Mouse (Mus musculus): ENCODE measurements around the gene Dctpp1. TPM values are rescaled to one million over a fixed set of nuclear protein-coding genes. Genes with fewer than 3 reads are reported as not detected.

Dctpp1 gene
- polyA plus RNA-seq, 1 experiment from 2014 or later = 265 TPM

GRCm38 (mm10) chr7:127217901-127218642 is 42.4 kb downstream of the Dctpp1 start:
- no peak for ATAC-seq (replicated peaks; ENCODE audit: low FRiP score)
- no peak overlapping the region for H3K4me2 ChIP-seq (ENCODE audit: low read depth, low read length, severe bottlenecking)
- H3K9ac ChIP-seq (ENCODE audit: low read length) = no peak overlapping the region
- no peak for DNase-seq (ENCODE audit: low spot score)
- 80% methylated on average over 10 of the region's 10 CpGs for WGBS
- no peaks in the 10 kb centered on the region for H3K4me1 ChIP-seq (replicated peaks; ENCODE audit: control insufficient read depth, insufficient read depth, low read length)
- H3K36me3 ChIP-seq (ENCODE audit: control insufficient read depth, insufficient read depth, low read length) = no peaks in the 10 kb centered on the region; the same call in 1 of the 2 replicates
- peaks cover 3% of the 10 kb centered on the region; the same call in 1 of the 2 replicates for H3K27me3 ChIP-seq (ENCODE audit: control insufficient read depth, insufficient read depth, low read length)
- no peak overlapping the region for H3K27ac ChIP-seq (ENCODE audit: low read depth, low read length)
- no peak overlapping the region for H3K4me3 ChIP-seq (ENCODE audit: low read depth, low read length)
- H3K9me3 ChIP-seq (ENCODE audit: control insufficient read depth, low read length) = no peaks in the 10 kb centered on the region

DNA sequence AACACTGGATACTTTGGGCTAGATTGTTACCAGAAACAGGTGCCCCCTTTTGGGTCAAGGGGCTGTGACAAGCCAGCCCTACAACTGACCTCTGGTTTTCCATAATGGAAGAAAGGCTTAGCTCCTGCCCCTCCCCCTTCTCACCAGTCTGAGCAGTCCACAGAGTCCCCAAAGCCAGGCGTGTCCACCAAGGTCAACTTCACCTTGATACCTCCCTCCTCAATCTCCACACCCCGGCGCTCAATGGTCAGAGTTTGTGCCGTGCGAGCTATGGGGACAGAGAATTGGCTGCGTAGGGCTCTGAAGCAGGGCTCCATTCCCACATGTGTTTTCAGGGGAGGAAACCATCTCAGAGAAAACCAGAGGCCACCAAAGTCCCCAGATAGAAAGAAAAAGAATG is 43.0 kb downstream of the Dctpp1 start:
- Histone ChIP-seq H3K9ac (ENCODE audit: low read length) (no peak overlapping the region), H3K9me3 (ENCODE audit: control insufficient read depth, low read length) (no peaks in the 10 kb centered on the region), H3K4me3 (ENCODE audit: low read depth, low read length) (no peak overlapping the region), H3K27ac (ENCODE audit: low read depth, low read length) (no peak overlapping the region), H3K36me3 (ENCODE audit: control insufficient read depth, insufficient read depth, low read length) (no peaks in the 10 kb centered on the region; the same call in 1 of the 2 replicates), H3K27me3 (ENCODE audit: control insufficient read depth, insufficient read depth, low read length) (peaks cover 3% of the 10 kb centered on the region), H3K4me2 (ENCODE audit: low read depth, low read length, severe bottlenecking) (no peak overlapping the region), H3K4me1 (replicated peaks; ENCODE audit: control insufficient read depth, insufficient read depth, low read length) (no peaks in the 10 kb centered on the region)
- DNase-seq (ENCODE audit: low spot score) = no peak
- ATAC-seq (replicated peaks; ENCODE audit: low FRiP score) = no peak
- 83% methylated on average over 6 of the region's 6 CpGs for WGBS

GRCm38 (mm10) chr7:127216307-127216706 is 44.2 kb downstream of the Dctpp1 start:
- Histone ChIP-seq H3K27ac (ENCODE audit: low read depth, low read length) (no peak overlapping the region), H3K9ac (ENCODE audit: low read length) (no peak overlapping the region), H3K27me3 (ENCODE audit: control insufficient read depth, insufficient read depth, low read length) (peaks cover 3% of the 10 kb centered on the region), H3K4me1 (replicated peaks; ENCODE audit: control insufficient read depth, insufficient read depth, low read length) (no peaks in the 10 kb centered on the region), H3K36me3 (ENCODE audit: control insufficient read depth, insufficient read depth, low read length) (no peaks in the 10 kb centered on the region), H3K9me3 (ENCODE audit: control insufficient read depth, low read length) (no peaks in the 10 kb centered on the region), H3K4me2 (ENCODE audit: low read depth, low read length, severe bottlenecking) (no peak overlapping the region), H3K4me3 (ENCODE audit: low read depth, low read length) (no peak overlapping the region)
- ATAC-seq (replicated peaks; ENCODE audit: low FRiP score) = no peak
- 88% methylated on average over 5 of the region's 5 CpGs for WGBS
- no peak for DNase-seq (ENCODE audit: low spot score)

- Histone ChIP-seq H3K27ac (ENCODE audit: low read depth, low read length) (no peak overlapping the region), H3K36me3 (ENCODE audit: control insufficient read depth, insufficient read depth, low read length) (no peaks in the 10 kb centered on the region), H3K4me3 (ENCODE audit: low read depth, low read length) (peak overlapping the region; percentile 11; the same call in 1 of the 2 replicates), H3K27me3 (ENCODE audit: control insufficient read depth, insufficient read depth, low read length) (peaks cover 3% of the 10 kb centered on the region), H3K9me3 (ENCODE audit: control insufficient read depth, low read length) (no peaks in the 10 kb centered on the region), H3K4me2 (ENCODE audit: low read depth, low read length, severe bottlenecking) (peak overlapping the region; percentile 38), H3K9ac (ENCODE audit: low read length) (no peak overlapping the region), H3K4me1 (replicated peaks; ENCODE audit: control insufficient read depth, insufficient read depth, low read length) (no peaks in the 10 kb centered on the region)
- 25% methylated on average over 33 of the region's 33 CpGs for WGBS
- ATAC-seq (replicated peaks; ENCODE audit: low FRiP score) = no peak
- peak; percentile 80 for DNase-seq (ENCODE audit: low spot score)
Measured at GRCm38 (mm10) chr7:127214981-127215871, 45.3 kb downstream of the Dctpp1 start.

- DNase-seq (ENCODE audit: low spot score) (no peak), ATAC-seq (replicated peaks; ENCODE audit: low FRiP score) (no peak)
- WGBS = 28% methylated on average over 21 of the region's 21 CpGs
- Histone ChIP-seq H3K9ac (ENCODE audit: low read length) (no peak overlapping the region), H3K27me3 (ENCODE audit: control insufficient read depth, insufficient read depth, low read length) (peaks cover 3% of the 10 kb centered on the region), H3K4me2 (ENCODE audit: low read depth, low read length, severe bottlenecking) (no peak overlapping the region), H3K27ac (ENCODE audit: low read depth, low read length) (no peak overlapping the region), H3K9me3 (ENCODE audit: control insufficient read depth, low read length) (no peaks in the 10 kb centered on the region), H3K4me3 (ENCODE audit: low read depth, low read length) (no peak overlapping the region), H3K4me1 (replicated peaks; ENCODE audit: control insufficient read depth, insufficient read depth, low read length) (peaks cover under 1% of the 10 kb centered on the region; the same call in 1 of the 2 replicates), H3K36me3 (ENCODE audit: control insufficient read depth, insufficient read depth, low read length) (no peaks in the 10 kb centered on the region)
Measured at GRCm38 (mm10) chr7:127214521-127214920, 46.0 kb downstream of the Dctpp1 start.

DNA sequence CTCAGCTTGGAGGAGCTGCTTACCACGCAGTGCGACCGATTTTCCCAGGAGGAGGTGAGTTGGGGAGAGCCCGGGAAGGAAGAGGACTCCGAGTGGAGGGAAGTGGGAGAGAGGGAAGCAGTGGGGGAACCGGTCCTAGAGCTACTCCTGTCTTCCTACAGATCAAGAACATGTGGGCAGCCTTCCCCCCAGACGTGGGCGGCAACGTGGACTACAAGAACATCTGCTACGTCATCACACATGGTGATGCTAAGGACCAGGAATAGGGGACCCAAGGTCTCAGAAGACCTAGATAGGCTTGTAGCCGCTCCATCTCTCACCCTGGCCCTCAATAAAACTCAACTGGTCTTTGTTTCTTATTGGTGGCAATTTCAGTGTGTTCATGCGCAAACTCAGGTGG is 46.6 kb downstream of the Dctpp1 start:
- no peak overlapping the region for H3K4me3 ChIP-seq (ENCODE audit: low read depth, low read length)
- H3K4me2 ChIP-seq (ENCODE audit: low read depth, low read length, severe bottlenecking) = no peak overlapping the region
- no peaks in the 10 kb centered on the region for H3K36me3 ChIP-seq (ENCODE audit: control insufficient read depth, insufficient read depth, low read length)
- no peak overlapping the region for H3K9ac ChIP-seq (ENCODE audit: low read length)
- no peaks in the 10 kb centered on the region for H3K9me3 ChIP-seq (ENCODE audit: control insufficient read depth, low read length)
- 56% methylated on average over 12 of the region's 12 CpGs for WGBS
- no peak for DNase-seq (ENCODE audit: low spot score)
- no peak for ATAC-seq (replicated peaks; ENCODE audit: low FRiP score)
- H3K27me3 ChIP-seq (ENCODE audit: control insufficient read depth, insufficient read depth, low read length) = peaks cover 3% of the 10 kb centered on the region
- H3K27ac ChIP-seq (ENCODE audit: low read depth, low read length) = no peak overlapping the region
- H3K4me1 ChIP-seq (replicated peaks; ENCODE audit: control insufficient read depth, insufficient read depth, low read length) = peaks cover 4% of the 10 kb centered on the region; the same call in 1 of the 2 replicates

DNA sequence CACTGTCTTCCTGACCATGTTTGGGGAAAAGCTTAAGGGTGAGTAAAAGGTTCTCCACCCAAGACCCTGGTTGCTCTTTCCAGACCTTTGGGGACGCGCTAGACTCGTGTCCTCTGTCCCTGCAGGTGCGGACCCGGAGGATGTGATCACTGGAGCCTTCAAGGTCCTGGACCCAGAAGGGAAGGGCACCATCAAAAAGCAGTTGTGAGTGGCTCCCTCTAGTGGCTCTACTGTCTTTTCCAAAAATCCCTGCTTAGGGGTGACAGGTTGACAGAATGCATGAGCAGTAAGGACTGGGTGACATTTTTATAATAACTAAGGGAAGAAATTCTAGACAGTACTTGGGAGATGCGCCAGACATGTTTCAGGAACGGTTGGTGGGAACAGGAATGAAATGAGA is 47.0 kb downstream of the Dctpp1 start:
- no peak for ATAC-seq (replicated peaks; ENCODE audit: low FRiP score)
- no peak overlapping the region for H3K4me2 ChIP-seq (ENCODE audit: low read depth, low read length, severe bottlenecking)
- no peak overlapping the region for H3K27ac ChIP-seq (ENCODE audit: low read depth, low read length)
- DNase-seq (ENCODE audit: low spot score) = no peak
- no peaks in the 10 kb centered on the region for H3K9me3 ChIP-seq (ENCODE audit: control insufficient read depth, low read length)
- H3K9ac ChIP-seq (ENCODE audit: low read length) = no peak overlapping the region
- peaks cover 3% of the 10 kb centered on the region for H3K27me3 ChIP-seq (ENCODE audit: control insufficient read depth, insufficient read depth, low read length)
- WGBS = 48% methylated on average over 7 of the region's 7 CpGs
- peaks cover 4% of the 10 kb centered on the region; the same call in 1 of the 2 replicates for H3K4me1 ChIP-seq (replicated peaks; ENCODE audit: control insufficient read depth, insufficient read depth, low read length)
- no peaks in the 10 kb centered on the region for H3K36me3 ChIP-seq (ENCODE audit: control insufficient read depth, insufficient read depth, low read length)
- H3K4me3 ChIP-seq (ENCODE audit: low read depth, low read length) = no peak overlapping the region

- Histone ChIP-seq H3K4me2 (ENCODE audit: low read depth, low read length, severe bottlenecking) (no peak overlapping the region), H3K9ac (ENCODE audit: low read length) (no peak overlapping the region), H3K36me3 (ENCODE audit: control insufficient read depth, insufficient read depth, low read length) (no peaks in the 10 kb centered on the region), H3K4me3 (ENCODE audit: low read depth, low read length) (no peak overlapping the region), H3K27ac (ENCODE audit: low read depth, low read length) (no peak overlapping the region), H3K4me1 (replicated peaks; ENCODE audit: control insufficient read depth, insufficient read depth, low read length) (peaks cover 4% of the 10 kb centered on the region; the same call in 1 of the 2 replicates), H3K9me3 (ENCODE audit: control insufficient read depth, low read length) (no peaks in the 10 kb centered on the region), H3K27me3 (ENCODE audit: control insufficient read depth, insufficient read depth, low read length) (peaks cover 3% of the 10 kb centered on the region)
- DNase-seq (ENCODE audit: low spot score) (no peak), ATAC-seq (replicated peaks; ENCODE audit: low FRiP score) (no peak)
- 92% methylated on average over 12 of the region's 12 CpGs for WGBS
Measured at GRCm38 (mm10) chr7:127212432-127213250, 47.9 kb downstream of the Dctpp1 start.

All from forebrain, embryonic 11.5 days (tissue).